Mouse (Mus musculus) neural tube, embryonic 14.5 days (tissue): Measurements from ENCODE around the gene Glb1l3. TPM values are rescaled to one million over a fixed set of nuclear protein-coding genes. Genes with fewer than 3 reads are reported as not detected.

Experiments used
- ATAC-seq: fragments of 200-750 bp; cut with Nextera tagmentation; 2 replicates; pipeline ENCODE4 v1.8.0; 2017; ENCODE audit warnings: low read depth, mild to moderate bottlenecking, moderate TSS enrichment, moderate library complexity
- H3K27ac ChIP-seq: fragments of 300-500 bp; sonication (generic); 2 replicates; pipeline ENCODE4 v1.5.1; 2014; ENCODE audit warnings: low read depth, mild to moderate bottlenecking, control low read depth, low read length, moderate library complexity, mixed read lengths
- H3K27me3 ChIP-seq: fragments of 300-500 bp; sonication (generic); 2 replicates; pipeline ENCODE4 v1.6.1; 2014; ENCODE audit warnings: low read length; ENCODE audit not compliant: control insufficient read depth, insufficient read depth
- H3K36me3 ChIP-seq: fragments of 300-500 bp; sonication (generic); 2 replicates; pipeline ENCODE4 v1.6.1; 2014; ENCODE audit warnings: low read length, mixed read lengths; ENCODE audit not compliant: control insufficient read depth, insufficient read depth
- H3K4me1 ChIP-seq: fragments of 300-500 bp; sonication (generic); 2 replicates; pipeline ENCODE4 v1.6.1; 2014; ENCODE audit warnings: low read length; ENCODE audit not compliant: control insufficient read depth, insufficient read depth
- H3K4me2 ChIP-seq: fragments of 300-500 bp; sonication (generic); 2 replicates; pipeline ENCODE4 v1.6.1; 2014; ENCODE audit warnings: mild to moderate bottlenecking, low read depth, low read length, control low read depth
- H3K4me3 ChIP-seq: fragments of 300-500 bp; sonication (generic); 2 replicates; pipeline ENCODE4 v1.5.1; 2014; ENCODE audit warnings: low read depth, low read length, control low read depth, mixed read lengths
- H3K9ac ChIP-seq: fragments of 300-500 bp; sonication (generic); replicated peaks from 2 replicates; pipeline ENCODE4 v1.6.1; 2014; ENCODE audit warnings: low read depth, mild to moderate bottlenecking, control low read depth, low read length, mixed read lengths
- H3K9me3 ChIP-seq: fragments of 300-500 bp; sonication (generic); 2 replicates; pipeline ENCODE4 v1.6.1; 2016; ENCODE audit warnings: low read length; ENCODE audit not compliant: control insufficient read depth
- WGBS: fragments of 180-500 bp; shearing (Covaris S2); extraction: QIAGEN DNeasy Blood & Tissue Kit; methylation state at CpG from one replicate; pipeline ENCODE4 v1.1.7; 2014; 5-methylcytosine and 5-hydroxymethylcytosine counted together
- polyA plus RNA-seq: library from polyadenylated mRNA; unstranded; fragments of >200 nt; fragmentation: Nextera tagmentation; extraction: Ambion mirVana; gene quantifications from 2 replicates; pipeline ENCODE4 v1.2.1, GENCODE M21; 2014

Gene Glb1l3
- polyA plus RNA-seq, 1 experiment from 2014 or later: not detected

- no peak for ATAC-seq
- no peaks in the 10 kb centered on the region for H3K4me1 ChIP-seq
- no peaks in the 10 kb centered on the region for H3K36me3 ChIP-seq
These were observed 62.5 kb downstream of the Glb1l3 start for GRCm38 (mm10) chr9:26798205-26798604.

GRCm38 (mm10) chr9:26792829-26793228 lies 67.9 kb downstream of the Glb1l3 start:
- Histone ChIP-seq H3K9me3 (no peaks in the 10 kb centered on the region), H3K4me1 (no peaks in the 10 kb centered on the region), H3K4me2 (no peak overlapping the region), H3K9ac (no peak overlapping the region), H3K27ac (no peak overlapping the region), H3K27me3 (no peaks in the 10 kb centered on the region), H3K36me3 (no peaks in the 10 kb centered on the region), H3K4me3 (no peak overlapping the region)
- peak; percentile 44; the same call in 1 of the 2 replicates for ATAC-seq
- WGBS: 84% methylated on average over 3 of the region's 3 CpGs

More at GRCm38 (mm10) chr9:26798205-26798604, 62.5 kb downstream of the Glb1l3 start:
- H3K4me3 ChIP-seq: no peak overlapping the region
- H3K4me2 ChIP-seq: no peak overlapping the region
- H3K27ac ChIP-seq: no peak overlapping the region
- no peak overlapping the region for H3K9ac ChIP-seq
- H3K27me3 ChIP-seq: no peaks in the 10 kb centered on the region
- H3K9me3 ChIP-seq: no peaks in the 10 kb centered on the region
- WGBS: 94% methylated on average over 3 of the region's 3 CpGs

GRCm38 (mm10) chr9:26783414-26783975 lies 77.2 kb downstream of the Glb1l3 start:
- no peaks in the 10 kb centered on the region for H3K9me3 ChIP-seq
- H3K27me3 ChIP-seq: no peaks in the 10 kb centered on the region
- no peaks in the 10 kb centered on the region for H3K36me3 ChIP-seq
- ATAC-seq: peak; percentile 86
- H3K9ac ChIP-seq: no peak overlapping the region
- no peak overlapping the region for H3K4me2 ChIP-seq
- 63% methylated on average over 7 of the region's 7 CpGs for WGBS
- no peaks in the 10 kb centered on the region for H3K4me1 ChIP-seq
- no peak overlapping the region for H3K4me3 ChIP-seq
- H3K27ac ChIP-seq: no peak overlapping the region

GRCm38 (mm10) chr9:26778421-26778820 lies 82.3 kb downstream of the Glb1l3 start:
- Histone ChIP-seq H3K4me1 (no peaks in the 10 kb centered on the region), H3K36me3 (no peaks in the 10 kb centered on the region), H3K4me3 (no peak overlapping the region), H3K27me3 (no peaks in the 10 kb centered on the region), H3K9ac (no peak overlapping the region), H3K9me3 (no peaks in the 10 kb centered on the region), H3K27ac (no peak overlapping the region), H3K4me2 (no peak overlapping the region)
- WGBS: 89% methylated on average over 7 of the region's 7 CpGs
- ATAC-seq: no peak

- no peaks in the 10 kb centered on the region for H3K4me1 ChIP-seq
- peak; percentile 82 for ATAC-seq
- no peaks in the 10 kb centered on the region for H3K27me3 ChIP-seq
- no peak overlapping the region for H3K9ac ChIP-seq
- H3K9me3 ChIP-seq: no peaks in the 10 kb centered on the region
- H3K4me2 ChIP-seq: no peak overlapping the region
- no peak overlapping the region for H3K27ac ChIP-seq
- no peaks in the 10 kb centered on the region for H3K36me3 ChIP-seq
- 64% methylated on average over 6 of the region's 6 CpGs for WGBS
- H3K4me3 ChIP-seq: no peak overlapping the region
These were observed 84.4 kb downstream of the Glb1l3 start for GRCm38 (mm10) chr9:26776122-26776902.

- no peaks in the 10 kb centered on the region for H3K9me3 ChIP-seq
- H3K27me3 ChIP-seq: no peaks in the 10 kb centered on the region
- ATAC-seq: 0 out of 2 replicates have a peak, but pooled peaks have one; percentile 35
- no peak overlapping the region for H3K9ac ChIP-seq
- 82% methylated on average over 2 of the region's 2 CpGs for WGBS
- no peaks in the 10 kb centered on the region for H3K4me1 ChIP-seq
- H3K27ac ChIP-seq: no peak overlapping the region
- H3K4me2 ChIP-seq: no peak overlapping the region
- no peaks in the 10 kb centered on the region for H3K36me3 ChIP-seq
- no peak overlapping the region for H3K4me3 ChIP-seq
These were observed 85.0 kb downstream of the Glb1l3 start for GRCm38 (mm10) chr9:26775700-26776099.

- Histone ChIP-seq H3K27ac (no peak overlapping the region), H3K36me3 (no peaks in the 10 kb centered on the region; the same call in 1 of the 2 replicates), H3K27me3 (no peaks in the 10 kb centered on the region), H3K9ac (no peak overlapping the region), H3K4me2 (no peak overlapping the region), H3K4me1 (no peaks in the 10 kb centered on the region), H3K9me3 (no peaks in the 10 kb centered on the region), H3K4me3 (no peak overlapping the region)
- 90% methylated on average over 3 of the region's 3 CpGs for WGBS
- no peak for ATAC-seq
These were observed 92.5 kb downstream of the Glb1l3 start for GRCm38 (mm10) chr9:26768181-26768580.

Other genes starting within 250 kb of the Glb1l3 start
- 51.9 and 63.4 TPM in 2 replicates for gene B3gat1, start 127.2 kb downstream of the Glb1l3 start, polyA plus RNA-seq
- 1.9 and 3.2 TPM in 2 replicates for gene Glb1l2, start 54.4 kb downstream of the Glb1l3 start, polyA plus RNA-seq
- not detected in 2 replicates for gene Gm1110, start 62.2 kb upstream of the Glb1l3 start, polyA plus RNA-seq
- 27.4 and 30.9 TPM in 2 replicates for gene Acad8, start 138.7 kb upstream of the Glb1l3 start, polyA plus RNA-seq
- gene Thyn1, start 138.8 kb upstream of the Glb1l3 start, polyA plus RNA-seq: 136 and 145 TPM in 2 replicates
- 90.4 and 100 TPM in 2 replicates for gene Vps26b, start 169.2 kb upstream of the Glb1l3 start, polyA plus RNA-seq
- gene Ncapd3, start 169.3 kb upstream of the Glb1l3 start, polyA plus RNA-seq: 16.7 and 18.4 TPM in 2 replicates